In the genomic region with DNA sequence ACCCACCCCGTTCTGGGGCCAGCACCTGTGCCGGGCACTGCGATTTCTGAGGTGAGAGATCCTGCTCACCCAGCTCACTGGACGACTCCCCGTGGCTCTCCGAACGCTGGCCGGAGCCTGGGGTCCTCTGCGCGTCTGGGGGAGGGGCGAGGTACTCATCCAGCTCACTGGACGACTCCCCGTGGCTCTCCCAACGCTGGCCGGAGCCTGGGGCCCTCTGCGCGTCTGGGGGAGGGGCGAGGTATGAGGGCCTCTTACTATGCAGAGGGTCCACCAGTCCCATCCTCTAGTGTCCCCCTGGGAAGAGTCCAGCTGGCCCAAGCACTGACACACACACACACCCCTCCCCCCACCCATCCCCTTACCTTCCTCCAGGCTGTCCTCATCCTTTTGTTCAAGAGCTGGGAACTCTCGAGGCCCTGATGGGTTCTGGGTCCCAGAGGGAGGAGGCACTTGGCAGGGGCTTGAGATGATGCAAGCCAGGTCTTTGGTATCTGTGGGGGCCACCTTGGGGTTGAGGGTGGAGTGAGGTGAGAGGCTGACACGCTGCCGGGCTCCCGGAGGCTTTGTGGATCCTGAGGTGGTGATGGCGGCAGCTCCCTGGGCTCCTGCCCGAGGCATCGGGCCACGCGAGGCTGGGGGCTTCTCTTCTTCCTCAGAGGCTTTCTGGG, we compare ENCODE assay signal across 9 mouse cellular contexts. TPM values are rescaled to one million over a fixed set of nuclear protein-coding genes. Genes with fewer than 3 reads are reported as not detected.
DNase-seq lines count a peak whose midpoint lies in the region; ATAC-seq and TF ChIP-seq lines count a peak whose summit lies in the region.
"Had no signal": no experiment of that assay in that cellular context is flagged by ENCODE, and none has a peak within 500 bp of the region (broad histone marks: within the 10 kb centered on the region; RNA-seq: fewer than 3 reads in every experiment).

No protein-coding gene starts in this region.

- no peak overlapping the region for H3K4me3 ChIP-seq in heart, embryonic 13.5 days
- H3K4me3 ChIP-seq in forebrain, embryonic 14.5 days (ENCODE audit: low read depth, low read length): peak overlapping the region; percentile 18
- peak overlapping the region; percentile 41 for H3K4me3 ChIP-seq in midbrain, embryonic 10.5 days
- H3K4me3 ChIP-seq in intestine, postnatal 0 days (ENCODE audit: low read depth, low read length): no peak overlapping the region
- H3K4me3 ChIP-seq: limb, embryonic 13.5 days had no signal

- H3K27me3 ChIP-seq in heart, embryonic 13.5 days (replicated peaks): peaks cover 52% of the 10 kb centered on the region
- H3K27me3 ChIP-seq in forebrain, embryonic 14.5 days (replicated peaks; ENCODE audit: control insufficient read depth, insufficient read depth, low read length): no peaks in the 10 kb centered on the region
- H3K27me3 ChIP-seq in midbrain, embryonic 10.5 days (ENCODE audit: low read depth, poor library complexity, severe bottlenecking): peaks cover 12% of the 10 kb centered on the region
- 0 out of 2 replicates have a peak, but pooled peaks cover 3% of the 10 kb centered on the region for H3K27me3 ChIP-seq in intestine, postnatal 0 days (replicated peaks; ENCODE audit: control insufficient read depth, insufficient read depth, low read length)

- H3K4me1 ChIP-seq in heart, embryonic 13.5 days: peaks cover 58% of the 10 kb centered on the region
- H3K4me1 ChIP-seq in forebrain, embryonic 14.5 days (ENCODE audit: control insufficient read depth, insufficient read depth, low read length): peaks cover 25% of the 10 kb centered on the region
- peaks cover 61% of the 10 kb centered on the region for H3K4me1 ChIP-seq in midbrain, embryonic 10.5 days
- H3K4me1 ChIP-seq in intestine, postnatal 0 days (replicated peaks; ENCODE audit: control insufficient read depth, insufficient read depth, low read length): peaks cover 6% of the 10 kb centered on the region; the same call in 1 of the 2 replicates

- ATAC-seq in heart, embryonic 13.5 days (ENCODE audit: extremely low read depth, insufficient number of reproducible peaks, low FRiP score, low TSS enrichment): no peak
- ATAC-seq in forebrain, embryonic 14.5 days: peak; percentile 18
- no peak for ATAC-seq in intestine, postnatal 0 days

- no peak for TF ChIP-seq CTCF in intestine, postnatal 0 days (IDR thresholded peaks at IDR 0.05; ENCODE audit: low read depth)

- H3K9ac ChIP-seq in heart, embryonic 13.5 days: peak overlapping the region; percentile 38; the same call in 1 of the 2 replicates
- peak overlapping the region; percentile 56 for H3K9ac ChIP-seq in forebrain, embryonic 14.5 days (ENCODE audit: low read length)
- no peak overlapping the region for H3K9ac ChIP-seq in intestine, postnatal 0 days (ENCODE audit: low read depth, low read length)
- H3K9ac ChIP-seq: limb, embryonic 13.5 days had no signal

- DNase-seq in heart, postnatal 14 days: no peak
- peak; percentile 53 for DNase-seq in cerebellum, adult 9-10 months
- peak; percentile 50 for DNase-seq in forebrain, embryonic 14.5 days (ENCODE audit: low spot score)
- peak; percentile 54 for DNase-seq in midbrain, embryonic 10.5 days (ENCODE audit: low spot score)
- DNase-seq in natural killer cell, adult 2 months (ENCODE audit: low spot score in 2 of 2): no peak
- no peak for DNase-seq in heart, adult 9 months (ENCODE audit: low spot score in 2 of 2)

- peaks cover 49% of the 10 kb centered on the region for H3K36me3 ChIP-seq in heart, embryonic 13.5 days
- H3K36me3 ChIP-seq in forebrain, embryonic 14.5 days (ENCODE audit: control insufficient read depth, insufficient read depth, low read length): peaks cover 69% of the 10 kb centered on the region
- peaks cover 63% of the 10 kb centered on the region for H3K36me3 ChIP-seq in midbrain, embryonic 10.5 days
- peaks cover 42% of the 10 kb centered on the region for H3K36me3 ChIP-seq in intestine, postnatal 0 days (ENCODE audit: control insufficient read depth, insufficient read depth)

- intact Hi-C loops in heart, postnatal 14 days (cut with DNase I): no loop called here

- peak overlapping the region; percentile 32 for H3K4me2 ChIP-seq in heart, embryonic 13.5 days
- peak overlapping the region; percentile 51 for H3K4me2 ChIP-seq in forebrain, embryonic 14.5 days (ENCODE audit: low read length)
- no peak overlapping the region; the same call in 1 of the 2 replicates for H3K4me2 ChIP-seq in intestine, postnatal 0 days (replicated peaks; ENCODE audit: low read depth)
- H3K4me2 ChIP-seq: limb, embryonic 13.5 days had no signal

- WGBS in heart, embryonic 13.5 days: 20% methylated on average over 27 of the region's 27 CpGs
- 10% methylated on average over 27 of the region's 27 CpGs for WGBS in forebrain, embryonic 14.5 days
- 16% methylated on average over 27 of the region's 27 CpGs for WGBS in midbrain, embryonic 10.5 days
- 36% methylated on average over 27 of the region's 27 CpGs for WGBS in intestine, postnatal 0 days

- H3K9me3 ChIP-seq in heart, embryonic 13.5 days: no peaks in the 10 kb centered on the region
- no peaks in the 10 kb centered on the region for H3K9me3 ChIP-seq in forebrain, embryonic 14.5 days (replicated peaks; ENCODE audit: control insufficient read depth, low read length)
- no peaks in the 10 kb centered on the region for H3K9me3 ChIP-seq in midbrain, embryonic 10.5 days (replicated peaks)
- no peaks in the 10 kb centered on the region for H3K9me3 ChIP-seq in intestine, postnatal 0 days (ENCODE audit: control insufficient read depth)
- H3K9me3 ChIP-seq: limb, embryonic 13.5 days had no signal

- H3K27ac ChIP-seq in heart, embryonic 13.5 days (replicated peaks): no peak overlapping the region
- peak overlapping the region; percentile 46; the same call in 1 of the 2 replicates for H3K27ac ChIP-seq in forebrain, embryonic 14.5 days (ENCODE audit: low read depth, low read length)
- H3K27ac ChIP-seq in midbrain, embryonic 10.5 days (replicated peaks): peak overlapping the region; percentile 76
- no peak overlapping the region for H3K27ac ChIP-seq in intestine, postnatal 0 days (ENCODE audit: low read depth, low read length)
- H3K27ac ChIP-seq: limb, embryonic 13.5 days had no signal

RNA-seq across cellular contexts. Expression of a gene that starts 6.7 kb away (rescaled TPM):
- polyA plus RNA-seq in heart, embryonic 13.5 days (2015; fragmentation: Nextera tagmentation; extraction: Ambion mirVana): 0.86 and 0.88 TPM in 2 replicates
- under 1 TPM; 0.62 to 0.73 TPM for total RNA-seq in heart, postnatal 14 days (2021)
- 49.6 and 63.9 TPM in 2 replicates for polyA plus RNA-seq in forebrain, embryonic 14.5 days (2014; fragmentation: Nextera tagmentation; extraction: Ambion mirVana)
- polyA plus RNA-seq in midbrain, embryonic 10.5 days (2016; fragmentation: Nextera tagmentation; extraction: Ambion mirVana): 17.2 and 39.7 TPM in 2 replicates
- polyA plus RNA-seq in intestine, postnatal 0 days (2015; fragmentation: Nextera tagmentation; extraction: Ambion mirVana): 4.0 and 4.8 TPM in 2 replicates

RNA-seq across cellular contexts. Expression of a gene that starts 26.7 kb away (rescaled TPM):
- 42.9 and 43.0 TPM in 2 replicates for polyA plus RNA-seq in heart, embryonic 13.5 days (2015; fragmentation: Nextera tagmentation; extraction: Ambion mirVana)
- total RNA-seq in heart, postnatal 14 days (2021): 100 to 1,000 TPM; 100 to 106 TPM
- 23.4 and 28.1 TPM in 2 replicates for polyA plus RNA-seq in forebrain, embryonic 14.5 days (2014; fragmentation: Nextera tagmentation; extraction: Ambion mirVana)
- 61.7 and 70.5 TPM in 2 replicates for polyA plus RNA-seq in midbrain, embryonic 10.5 days (2016; fragmentation: Nextera tagmentation; extraction: Ambion mirVana)
- 30.8 and 32.6 TPM in 2 replicates for polyA plus RNA-seq in intestine, postnatal 0 days (2015; fragmentation: Nextera tagmentation; extraction: Ambion mirVana)

RNA-seq across cellular contexts. Expression of a gene that starts 39.3 kb away (rescaled TPM):
- not detected in 2 replicates for polyA plus RNA-seq in heart, embryonic 13.5 days (2015; fragmentation: Nextera tagmentation; extraction: Ambion mirVana)
- total RNA-seq in heart, postnatal 14 days (2021): not detected
- polyA plus RNA-seq in forebrain, embryonic 14.5 days (2014; fragmentation: Nextera tagmentation; extraction: Ambion mirVana): not detected in 2 replicates
- not detected in 2 replicates for polyA plus RNA-seq in midbrain, embryonic 10.5 days (2016; fragmentation: Nextera tagmentation; extraction: Ambion mirVana)
- 1.3 and 4.3 TPM in 2 replicates for polyA plus RNA-seq in intestine, postnatal 0 days (2015; fragmentation: Nextera tagmentation; extraction: Ambion mirVana)
- polyA plus RNA-seq: limb, embryonic 13.5 days had no signal

RNA-seq across cellular contexts. Expression of a gene that starts 52.5 kb away (rescaled TPM):
- 54.3 and 59.7 TPM in 2 replicates for polyA plus RNA-seq in heart, embryonic 13.5 days (2015; fragmentation: Nextera tagmentation; extraction: Ambion mirVana)
- total RNA-seq in heart, postnatal 14 days (2021): 10 to 100 TPM; 22.8 to 32.9 TPM
- polyA plus RNA-seq in forebrain, embryonic 14.5 days (2014; fragmentation: Nextera tagmentation; extraction: Ambion mirVana): 94.0 and 94.2 TPM in 2 replicates
- polyA plus RNA-seq in midbrain, embryonic 10.5 days (2016; fragmentation: Nextera tagmentation; extraction: Ambion mirVana): 106 and 108 TPM in 2 replicates
- polyA plus RNA-seq in intestine, postnatal 0 days (2015; fragmentation: Nextera tagmentation; extraction: Ambion mirVana): 37.2 and 39.6 TPM in 2 replicates

RNA-seq across cellular contexts. Expression of a gene that starts 59.2 kb away (rescaled TPM):
- 2.2 and 3.5 TPM in 2 replicates for polyA plus RNA-seq in heart, embryonic 13.5 days (2015; fragmentation: Nextera tagmentation; extraction: Ambion mirVana)
- total RNA-seq in heart, postnatal 14 days (2021): 1 to 10 TPM; 5.6 to 6.2 TPM
- 4.0 and 4.2 TPM in 2 replicates for polyA plus RNA-seq in forebrain, embryonic 14.5 days (2014; fragmentation: Nextera tagmentation; extraction: Ambion mirVana)
- polyA plus RNA-seq in midbrain, embryonic 10.5 days (2016; fragmentation: Nextera tagmentation; extraction: Ambion mirVana): 5.6 and 7.1 TPM in 2 replicates
- polyA plus RNA-seq in intestine, postnatal 0 days (2015; fragmentation: Nextera tagmentation; extraction: Ambion mirVana): 2.8 and 2.9 TPM in 2 replicates

Comparison
In these comparisons a context has a peak if more than half of its experiments do, and no peak if none do; other contexts are left out.
1. H3K27ac ChIP-seq: peak in forebrain, embryonic 14.5 days (single experiment) and midbrain, embryonic 10.5 days (single experiment); none in heart, embryonic 13.5 days (single experiment) and intestine, postnatal 0 days (single experiment).
2. H3K4me3 ChIP-seq: peak in forebrain, embryonic 14.5 days (single experiment) and midbrain, embryonic 10.5 days (single experiment); none in heart, embryonic 13.5 days (single experiment) and intestine, postnatal 0 days (single experiment).
3. DNase-seq: peak in cerebellum, adult 9-10 months (single experiment), forebrain, embryonic 14.5 days (single experiment) and midbrain, embryonic 10.5 days (single experiment); none in heart, postnatal 14 days (0 of 2), natural killer cell, adult 2 months (0 of 2) and heart, adult 9 months (0 of 2).